Mouse (Mus musculus) small intestine, adult 2 months (tissue): ENCODE measurements around the gene Ccnb3. TPM values are rescaled to one million over a fixed set of nuclear protein-coding genes. Genes with fewer than 3 reads are reported as not detected.
"Not testable (repeated sequence)": the region's sequence is repeated elsewhere in the genome, so short reads cannot be mapped to it uniquely, and the experiment has no call there.

Experiments
- H3K27ac ChIP-seq: fragments of 200-500 bp; 2 replicates; pipeline ENCODE4 v1.5.1; 2012; ENCODE audit warnings: low read depth, low read length, control low read depth, inconsistent platforms; ENCODE audit not compliant: insufficient read depth
- H3K27me3 ChIP-seq: fragments of 200-500 bp; 2 replicates; pipeline ENCODE4 v1.6.1; 2012; ENCODE audit warnings: mild to moderate bottlenecking, moderate library complexity, low read length, inconsistent platforms; ENCODE audit not compliant: control insufficient read depth, insufficient read depth
- H3K36me3 ChIP-seq: fragments of 200-500 bp; 2 replicates; pipeline ENCODE4 v1.6.1; 2012; ENCODE audit warnings: mild to moderate bottlenecking, low read length, control low read depth, inconsistent platforms; ENCODE audit not compliant: control insufficient read depth, insufficient read depth
- H3K4me1 ChIP-seq: fragments of 200-500 bp; 2 replicates; pipeline ENCODE4 v1.6.1; 2012; ENCODE audit warnings: low read length, inconsistent platforms, mixed read lengths; ENCODE audit not compliant: control insufficient read depth, insufficient read depth, insufficient read length
- H3K4me3 ChIP-seq: fragments of 200-500 bp; 2 replicates; pipeline ENCODE4 v1.5.1; 2012; ENCODE audit warnings: low read depth, mild to moderate bottlenecking, control low read depth, inconsistent platforms, low read length, moderate library complexity
- CTCF ChIP-seq: fragments of 200-500 bp; IDR thresholded peaks from 2 replicates; pipeline ENCODE4 v1.5.1; 2012; ENCODE audit warnings: low read depth, mild to moderate bottlenecking, control low read depth, inconsistent platforms, low read length, moderate library complexity, mixed read lengths; ENCODE audit not compliant: insufficient replicate concordance, insufficient read length; ENCODE audit errors: extremely low read depth
- POLR2A ChIP-seq: fragments of 200-500 bp; IDR thresholded peaks from 2 replicates; pipeline ENCODE4 v1.6.1; 2012; ENCODE audit warnings: low read depth, mild to moderate bottlenecking, control low read depth, inconsistent platforms, low read length, moderate library complexity
- WGBS: fragments of 180-500 bp; shearing (Covaris S2); methylation state at CpG from one replicate; pipeline ENCODE4 v1.1.7; 2018; 5-methylcytosine and 5-hydroxymethylcytosine counted together
- polyA plus RNA-seq: library from polyadenylated mRNA; depleted of rRNA; stranded (reverse); fragments of >200 nt; gene quantifications from 2 replicates; pipeline ENCODE4 v1.2.3, GENCODE M21; 2012; rRNA removed

The Ccnb3 gene
- polyA plus RNA-seq, 1 experiment, result not detected

- Histone ChIP-seq H3K27ac (no peak overlapping the region), H3K4me3 (no peak overlapping the region), H3K4me1 (no peaks in the 10 kb centered on the region), H3K36me3 (no peaks in the 10 kb centered on the region), H3K27me3 (no peaks in the 10 kb centered on the region)
- TF ChIP-seq POLR2A (no peak), CTCF (no peak)
- WGBS, result 83% methylated on average over 2 of the region's 2 CpGs
Measured at GRCm38 (mm10) chrX:7057634-7058033, 16.2 kb upstream of the Ccnb3 start.

- Histone ChIP-seq H3K4me3 (no peak overlapping the region), H3K4me1 (no peaks in the 10 kb centered on the region), H3K27ac (no peak overlapping the region), H3K27me3 (no peaks in the 10 kb centered on the region), H3K36me3 (no peaks in the 10 kb centered on the region)
- TF ChIP-seq POLR2A (no peak), CTCF (no peak)
Measured at GRCm38 (mm10) chrX:7057056-7057455, 15.6 kb upstream of the Ccnb3 start.

DNA sequence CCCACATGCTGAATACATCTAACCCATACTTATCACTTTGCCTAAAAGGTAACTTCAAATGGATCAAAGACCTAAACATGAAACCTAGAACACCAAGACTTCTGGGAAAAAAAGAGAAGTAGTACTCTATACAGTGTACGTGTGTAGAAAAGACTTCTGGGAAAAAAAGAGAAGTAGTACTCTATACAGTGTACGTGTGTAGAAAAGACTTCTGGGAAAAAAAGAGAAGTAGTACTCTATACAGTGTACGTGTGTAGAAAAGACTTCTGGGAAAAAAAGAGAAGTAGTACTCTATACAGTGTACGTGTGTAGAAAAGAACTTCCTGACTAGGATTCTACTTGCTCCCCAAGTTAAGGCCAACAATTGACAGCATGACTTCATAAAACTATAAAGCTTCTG, 57.5 kb downstream of the Ccnb3 start:
- not testable (repeated sequence) for H3K4me3 ChIP-seq, H3K27ac ChIP-seq, H3K4me1 ChIP-seq, H3K36me3 ChIP-seq, H3K27me3 ChIP-seq
- WGBS, result 91% methylated on average over 4 of the region's 4 CpGs

DNA sequence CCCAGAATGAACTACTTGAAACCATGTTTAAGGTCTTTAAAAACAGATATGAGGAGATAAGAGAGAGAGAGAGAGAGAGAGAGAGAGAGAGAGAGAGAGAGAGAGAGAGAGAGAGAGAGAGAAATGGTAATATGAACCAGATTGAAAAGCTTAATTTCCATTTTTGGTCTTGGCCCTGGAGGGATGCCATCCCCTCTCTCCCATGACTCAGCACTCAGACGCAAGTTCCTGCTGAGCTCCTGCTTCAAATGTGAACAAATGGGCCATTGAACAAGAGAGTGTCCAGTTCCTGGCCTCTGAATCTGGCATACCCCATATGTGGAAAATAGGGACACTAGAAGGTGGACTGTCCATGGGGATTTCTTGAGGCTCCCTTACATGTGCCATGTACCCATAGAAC, 69.5 kb downstream of the Ccnb3 start:
- Histone ChIP-seq H3K4me3 (no peak overlapping the region), H3K27ac (no peak overlapping the region), H3K4me1 (no peaks in the 10 kb centered on the region), H3K36me3 (no peaks in the 10 kb centered on the region), H3K27me3 (no peaks in the 10 kb centered on the region)
- TF ChIP-seq POLR2A (no peak), CTCF (no peak)
- 56% methylated on average over 1 of the region's 1 CpGs for WGBS

DNA sequence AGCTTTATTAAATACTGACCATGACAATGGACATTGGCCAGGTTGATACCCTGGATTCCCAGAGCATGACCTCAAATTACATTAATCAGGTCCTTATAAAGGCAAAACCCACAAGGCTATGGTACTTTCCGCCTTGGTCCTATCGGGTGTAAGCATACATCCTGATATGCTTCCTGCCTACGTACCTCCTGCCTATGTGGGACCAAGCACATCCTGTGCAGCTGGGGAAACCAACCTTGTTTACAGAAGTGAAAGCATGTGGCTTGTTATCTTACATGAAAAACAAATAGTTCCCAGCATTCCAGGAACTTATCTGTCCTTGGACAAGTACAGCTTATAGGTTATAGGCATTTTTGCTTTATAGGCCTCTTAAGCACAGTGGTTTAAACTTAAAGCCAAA, 72.8 kb downstream of the Ccnb3 start:
- 59% methylated on average over 3 of the region's 3 CpGs for WGBS

More for the DNA sequence above, 72.8 kb downstream of the Ccnb3 start:
- Histone ChIP-seq H3K4me1 (no peaks in the 10 kb centered on the region), H3K27me3 (no peaks in the 10 kb centered on the region), H3K4me3 (no peak overlapping the region), H3K36me3 (no peaks in the 10 kb centered on the region), H3K27ac (no peak overlapping the region)
- TF ChIP-seq CTCF (no peak), POLR2A (no peak)

Other genes with a start within 250 kb of the Ccnb3 start
- not detected in 2 replicates for gene Akap4, start 25.9 kb upstream of the Ccnb3 start, polyA plus RNA-seq